Mouse (Mus musculus) CH12.LX (cell line): Measurements from ENCODE around the gene Medag. TPM values are rescaled to one million over a fixed set of nuclear protein-coding genes. Genes with fewer than 3 reads are reported as not detected.

Source experiments
- DNase-seq: peaks from one replicate; pipeline ENCODE4 v3.0.0-alpha.2; 2013; ENCODE audit errors: extremely low read depth
- H3K27ac ChIP-seq: 2 replicates; pipeline ENCODE4 v1.5.1; 2012; ENCODE audit warnings: low read depth, mild to moderate bottlenecking, control low read depth, moderate library complexity; ENCODE audit not compliant: insufficient read depth
- H3K27me3 ChIP-seq: replicated peaks from 2 replicates; pipeline ENCODE3; 2012; ENCODE audit warnings: inconsistent platforms
- H3K36me3 ChIP-seq, 2 experiments: replicated peaks in 1 of 2; 2 replicates each; pipeline versions ENCODE3 to v1.6.1; 2012; ENCODE audit warnings: inconsistent platforms in 1 of 2, low read length in 1 of 2, mild to moderate bottlenecking in 1 of 2, mixed read lengths in 1 of 2, moderate library complexity in 1 of 2; ENCODE audit not compliant: control insufficient read depth in 1 of 2, insufficient read depth in 1 of 2
- H3K4me1 ChIP-seq, 2 experiments: 2 replicates each; pipeline ENCODE4 v1.6.1; 2012; ENCODE audit warnings: inconsistent platforms in 1 of 2, moderate library complexity in 1 of 2; ENCODE audit not compliant: insufficient read depth in 2 of 2, control insufficient read depth in 1 of 2
- H3K4me2 ChIP-seq: 2 replicates; pipeline ENCODE4 v1.6.1; 2012; ENCODE audit warnings: low read depth, mild to moderate bottlenecking, control low read depth; ENCODE audit not compliant: poor library complexity, insufficient read depth, severe bottlenecking
- H3K4me3 ChIP-seq, 3 experiments: fragments of 150-350 bp in 1 of 3; sonication (generic) in 1 of 3; replicated peaks in 1 of 3; 2 replicates each; pipeline versions ENCODE3 to v1.5.1; 2011 to 2012; ENCODE audit warnings: low read depth in 2 of 3, low read length in 2 of 3, mild to moderate bottlenecking in 2 of 3, moderate library complexity in 2 of 3, control low read depth in 1 of 3, improper control_type of control experiment in 1 of 3, inconsistent platforms in 1 of 3, mixed read lengths in 1 of 3; ENCODE audit not compliant: poor library complexity in 1 of 3
- H3K79me2 ChIP-seq: replicated peaks from 2 replicates; pipeline ENCODE4 v1.6.1; 2012; ENCODE audit warnings: mild to moderate bottlenecking, moderate library complexity; ENCODE audit not compliant: control insufficient read depth, poor library complexity, insufficient read depth, severe bottlenecking; ENCODE audit errors: extremely low read depth
- H3K9ac ChIP-seq: 2 replicates; pipeline ENCODE4 v1.6.1; 2012; ENCODE audit warnings: low read depth, mild to moderate bottlenecking, control low read depth, moderate library complexity; ENCODE audit not compliant: insufficient read depth
- H3K9me3 ChIP-seq: replicated peaks from 2 replicates; pipeline ENCODE3; 2012; ENCODE audit warnings: low read length, inconsistent platforms, mixed read lengths
- BHLHE40 ChIP-seq: IDR thresholded peaks from 2 replicates; pipeline ENCODE4 v1.6.1; 2011; ENCODE audit warnings: mild to moderate bottlenecking, low read depth, low read length, improper control_type of control experiment
- CHD1 ChIP-seq: IDR thresholded peaks from 2 replicates; pipeline ENCODE4 v1.6.1; 2012; ENCODE audit warnings: low read depth, low read length, improper control_type of control experiment, inconsistent platforms
- CHD2 ChIP-seq: IDR thresholded peaks from 2 replicates; pipeline ENCODE4 v1.6.1; 2011; ENCODE audit warnings: low read length, improper control_type of control experiment
- CTCF ChIP-seq, 2 experiments: IDR thresholded peaks in 1 of 2; conservative IDR thresholded peaks in 1 of 2; 2 replicates each; pipeline ENCODE4 v1.5.1; 2011 to 2012; ENCODE audit warnings: low read depth in 2 of 2, low read length in 2 of 2, improper control_type of control experiment in 1 of 2, inconsistent platforms in 1 of 2, mild to moderate bottlenecking in 1 of 2, moderate library complexity in 1 of 2
- ELF1 ChIP-seq: IDR thresholded peaks from 2 replicates; pipeline ENCODE4 v1.6.1; 2014; ENCODE audit warnings: low read depth, mild to moderate bottlenecking, inconsistent platforms, low read length, improper control_type of control experiment
- EP300 ChIP-seq: IDR thresholded peaks from 2 replicates; pipeline ENCODE4 v1.6.1; 2011; ENCODE audit warnings: low read length, improper control_type of control experiment
- JUN ChIP-seq: IDR thresholded peaks from 2 replicates; pipeline ENCODE4 v1.6.1; 2011; ENCODE audit warnings: low read depth, mild to moderate bottlenecking, low read length, improper control_type of control experiment, moderate library complexity; ENCODE audit not compliant: insufficient read depth
- KAT2A ChIP-seq: IDR thresholded peaks from 2 replicates; pipeline ENCODE4 v1.6.1; 2012; ENCODE audit warnings: low read length, improper control_type of control experiment, inconsistent platforms; ENCODE audit not compliant: insufficient replicate concordance
- MAFK ChIP-seq: IDR thresholded peaks from 2 replicates; pipeline ENCODE4 v1.6.1; 2011; ENCODE audit warnings: low read length, improper control_type of control experiment; ENCODE audit not compliant: insufficient replicate concordance
- MXI1 ChIP-seq: IDR thresholded peaks from 2 replicates; pipeline ENCODE4 v1.6.1; 2011; ENCODE audit warnings: mild to moderate bottlenecking, low read depth, low read length, improper control_type of control experiment
- NELFE ChIP-seq: IDR thresholded peaks from 2 replicates; pipeline ENCODE4 v1.6.1; 2011; ENCODE audit warnings: low read depth, low read length, improper control_type of control experiment
- NRF1 ChIP-seq: IDR thresholded peaks from 2 replicates; pipeline ENCODE4 v1.6.1; 2014; ENCODE audit warnings: low read depth, mild to moderate bottlenecking, inconsistent platforms, low read length, improper control_type of control experiment, moderate library complexity
- PAX5 ChIP-seq: IDR thresholded peaks from 2 replicates; pipeline ENCODE4 v1.6.1; 2012; ENCODE audit warnings: low read length, inconsistent platforms, mixed read lengths
- POLR2A ChIP-seq: IDR thresholded peaks from 2 replicates; pipeline ENCODE4 v1.6.1; 2011; ENCODE audit warnings: low read depth, mild to moderate bottlenecking, improper control_type of control experiment, low read length
- POLR2AphosphoS2 ChIP-seq: IDR thresholded peaks from 2 replicates; pipeline ENCODE4 v1.6.1; 2011; ENCODE audit warnings: low read depth, low read length, improper control_type of control experiment
- RCOR1 ChIP-seq: conservative IDR thresholded peaks from 2 replicates; pipeline ENCODE4 v1.6.1; 2012; ENCODE audit warnings: low read depth, mild to moderate bottlenecking, inconsistent platforms, low read length, improper control_type of control experiment
- SIN3A ChIP-seq: IDR thresholded peaks from 2 replicates; pipeline ENCODE4 v1.6.1; 2012; ENCODE audit warnings: low read length, improper control_type of control experiment, inconsistent platforms
- SMC3 ChIP-seq: IDR thresholded peaks from 2 replicates; pipeline ENCODE4 v1.6.1; 2011; ENCODE audit warnings: low read depth, low read length, improper control_type of control experiment
- TCF12 ChIP-seq: IDR thresholded peaks from 2 replicates; pipeline ENCODE4 v1.6.1; 2014; ENCODE audit warnings: low read depth, mild to moderate bottlenecking, inconsistent platforms, low read length, improper control_type of control experiment
- UBTF ChIP-seq: IDR thresholded peaks from 2 replicates; pipeline ENCODE4 v1.6.1; 2012; ENCODE audit warnings: low read depth, mild to moderate bottlenecking, inconsistent platforms, low read length, improper control_type of control experiment, moderate library complexity
- USF1 ChIP-seq: IDR thresholded peaks from 2 replicates; pipeline ENCODE4 v1.6.1; 2014; ENCODE audit warnings: low read depth, mild to moderate bottlenecking, inconsistent platforms, low read length, improper control_type of control experiment
- USF2 ChIP-seq: conservative IDR thresholded peaks from 2 replicates; pipeline ENCODE4 v1.6.1; 2011; ENCODE audit warnings: low read depth, low read length, improper control_type of control experiment
- dilution Hi-C: fragments of 300-500 bp; cut with MboI; formaldehyde crosslinking; loops from 2 replicates; pipeline ENCODE4 v1.14.3; 2020; ENCODE audit warnings: low sequenced_read_pairs; ENCODE audit not compliant: extremely low pct_unique_long_range_greater_than_20kb, extremely low pct_ligation_motif_present
- in situ Hi-C: fragments of 300-500 bp; cut with MboI; formaldehyde crosslinking; loops from 3 replicates; pipeline ENCODE4 v1.14.3; 2019; ENCODE audit warnings: low sequenced_read_pairs, low pct_ligation_motif_present, low pct_unique_long_range_greater_than_20kb, mixed read lengths
- polyA plus RNA-seq: library from polyadenylated mRNA; unstranded; fragments of >175 nt; gene quantifications from 2 replicates; pipeline ENCODE4 v1.2.1, GENCODE M21; 2012; ENCODE audit warnings: low read depth; ENCODE audit not compliant: insufficient read length
- total RNA-seq, 2 experiments: library from RNA; depleted of rRNA; stranded (reverse); fragments of 300-350 nt in 1 of 2; fragments of >200 nt in 1 of 2; gene quantifications; 2 replicates each; pipeline ENCODE4 v1.2.3; 2012 to 2014

Medag gene
- total and polyA plus RNA-seq, 3 experiments: not detected

GRCm38 (mm10) chr5:149414369-149415167 lies 3.0 kb downstream of the Medag start:
- in situ Hi-C loops (no loop called here), dilution Hi-C loops (no loop called here)
- H3K27ac ChIP-seq: no peak overlapping the region; the same call in 1 of the 2 replicates
- H3K9ac ChIP-seq: no peak overlapping the region
- no peak overlapping the region for H3K4me2 ChIP-seq
- H3K27me3 ChIP-seq: peaks cover 16% of the 10 kb centered on the region
- TF ChIP-seq KAT2A: no peak
- TF ChIP-seq SMC3: no peak
- no peak for TF ChIP-seq POLR2AphosphoS2
- TF ChIP-seq JUN: no peak
- TF ChIP-seq SIN3A: no peak
- TF ChIP-seq MAFK: no peak
- TF ChIP-seq CHD2: no peak
- no peak for TF ChIP-seq BHLHE40
- TF ChIP-seq MXI1: no peak
- no peak for TF ChIP-seq USF2
- TF ChIP-seq PAX5: no peak
- no peak for TF ChIP-seq UBTF
- no peak for TF ChIP-seq TCF12
- TF ChIP-seq USF1: no peak
- no peak for TF ChIP-seq NRF1
- H3K4me3 ChIP-seq: no peak overlapping the region
- no peak for DNase-seq
- 0 out of 4 replicates have a peak, but pooled peaks cover 0 to 2% of the 10 kb centered on the region in 2 experiments for H3K4me1 ChIP-seq
- H3K36me3 ChIP-seq: no peaks in the 10 kb centered on the region
- H3K79me2 ChIP-seq: no peaks in the 10 kb centered on the region
- peaks cover 2% of the 10 kb centered on the region for H3K9me3 ChIP-seq

GRCm38 (mm10) chr5:149417381-149417780 lies 5.8 kb downstream of the Medag start:
- Histone ChIP-seq H3K27me3 (peaks cover 25% of the 10 kb centered on the region), H3K9ac (no peak overlapping the region), H3K27ac (no peak overlapping the region), H3K9me3 (peaks cover 2% of the 10 kb centered on the region), H3K36me3 (no peaks in the 10 kb centered on the region), H3K79me2 (no peaks in the 10 kb centered on the region), H3K4me2 (no peak overlapping the region), H3K4me3 (no peak overlapping the region), H3K4me1 (0 out of 4 replicates have a peak, but pooled peaks cover 0 to 2% of the 10 kb centered on the region in 2 experiments)
- dilution Hi-C loops (no loop called here), in situ Hi-C loops (no loop called here)
- DNase-seq: no peak
- TF ChIP-seq EP300 (no peak), CTCF (conservative IDR thresholded peaks at IDR 0.05 in 1 of 2, IDR thresholded peaks at IDR 0.05 in 1 of 2; ENCODE audit: low read depth in 2 of 2, low read length in 2 of 2) (peak; percentile 25 to 38; a peak in 2 of 4 replicates), CHD1 (no peak), NELFE (no peak), SMC3 (0 out of 2 replicates have a peak, but pooled peaks have one; percentile 8), MXI1 (no peak), USF2 (no peak), POLR2A (no peak), RCOR1 (no peak), ELF1 (no peak)
- TF ChIP-seq, all 38 proteins: peak for 2
